Mouse (Mus musculus) layer of hippocampus, postnatal 10 days (tissue): Measurements from ENCODE around the gene Gzmb. TPM values are rescaled to one million over a fixed set of nuclear protein-coding genes. Genes with fewer than 3 reads are reported as not detected.
"Not testable (repeated sequence)": the region's sequence is repeated elsewhere in the genome, so short reads cannot be mapped to it uniquely, and the experiment has no call there.

ENCODE experiments used
- DNase-seq, 2 experiments: peaks; one replicate each; pipeline ENCODE4 v3.0.0; 2021; ENCODE audit warnings: low spot score in 2 of 2
- long read RNA-seq: library from polyadenylated mRNA; stranded (forward); transcript quantifications from one replicate; pipeline ENCODE4 v2.0.0, GENCODE M21; 2023
- total RNA-seq, 2 experiments: library from RNA; stranded (reverse); gene quantifications; 2 replicates each; pipeline ENCODE4 v1.2.3; 2021

Gene Gzmb
- not detected for total RNA-seq
- long read RNA-seq, result 0 reads

DNA sequence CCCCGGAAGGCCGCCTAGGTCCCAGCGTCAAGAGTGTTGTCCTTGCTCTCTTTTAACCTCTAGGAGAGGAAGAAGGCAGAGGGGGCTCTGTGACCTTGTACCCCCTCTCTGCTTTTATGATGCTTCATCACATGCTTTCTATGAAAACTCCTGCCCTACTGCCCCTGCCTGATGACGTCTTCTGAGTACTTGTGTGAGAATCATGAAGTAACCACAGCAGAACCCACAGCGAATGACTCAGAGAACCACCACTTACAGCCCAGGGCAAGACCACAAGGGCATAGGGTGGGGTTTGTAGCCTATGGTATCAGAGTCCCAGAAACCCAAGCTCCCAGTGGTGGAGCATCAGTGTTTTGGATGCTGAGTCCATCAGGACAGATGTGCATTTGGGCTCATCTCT, at the start of gene Gzmb:
Gzmb (minus strand) TSS at position 108 of the 400 bp plus-strand sequence.
- DNase-seq, result no peak

DNA sequence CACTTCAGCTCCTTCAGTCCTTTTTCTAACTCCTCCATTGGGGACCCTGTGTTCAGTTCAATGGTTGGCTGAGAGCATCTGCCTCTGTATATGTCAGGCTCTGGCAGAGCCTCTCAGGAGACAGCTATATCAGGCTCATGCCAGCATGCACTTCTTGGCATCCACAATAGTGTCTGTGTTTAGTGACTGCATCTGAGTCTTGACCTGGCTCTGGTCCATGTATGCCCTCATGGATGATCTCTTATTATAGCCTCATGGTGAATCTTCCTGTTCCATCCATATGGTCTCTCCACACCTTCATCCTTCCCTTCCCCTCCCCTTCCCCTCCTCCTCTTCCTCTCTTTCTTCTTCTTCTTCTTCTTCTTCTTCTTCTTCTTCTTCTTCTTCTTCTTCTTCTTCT, 49.7 kb upstream of the Gzmb start:
- DNase-seq, result not testable (repeated sequence)

DNA sequence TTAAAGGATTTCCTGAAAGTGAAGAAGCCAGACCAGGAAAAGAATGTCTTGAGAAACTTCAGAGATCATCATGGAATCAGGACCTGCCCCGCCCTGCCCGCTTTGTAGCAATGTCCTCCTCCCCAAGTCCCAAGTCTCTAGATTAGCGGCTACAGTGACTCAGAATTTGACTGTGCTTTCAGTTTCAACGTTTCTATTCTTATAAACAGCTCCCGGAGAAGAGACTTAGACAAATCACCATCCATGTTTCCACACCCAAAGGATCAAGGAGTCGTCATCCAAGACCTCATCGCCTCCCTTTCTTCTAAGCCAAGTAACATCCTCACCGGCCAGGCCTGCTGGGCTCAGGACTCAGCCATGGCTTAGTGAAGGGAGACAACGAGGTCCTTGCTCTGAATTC, 48.2 kb upstream of the Gzmb start:
- DNase-seq, result no peak

DNA sequence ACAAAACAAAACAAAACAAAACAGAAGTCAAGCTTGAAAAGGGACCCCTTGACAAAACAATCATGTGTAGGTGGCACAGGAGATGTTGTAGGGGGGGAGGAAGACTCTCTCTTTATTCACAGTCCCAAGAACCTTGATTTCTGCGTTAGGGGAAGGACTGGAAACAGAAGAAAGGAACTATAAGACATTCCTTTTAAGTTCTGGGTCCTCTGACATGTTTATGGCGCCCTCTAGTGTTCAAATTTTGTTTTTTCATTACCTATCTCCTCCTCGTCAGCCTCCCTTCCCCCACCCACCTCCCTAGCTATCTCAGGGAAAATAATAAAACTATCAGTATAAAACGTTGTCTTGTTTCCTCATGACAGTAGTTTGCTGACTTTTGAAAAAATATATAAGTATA, 42.1 kb upstream of the Gzmb start:
- DNase-seq, result no peak

DNA sequence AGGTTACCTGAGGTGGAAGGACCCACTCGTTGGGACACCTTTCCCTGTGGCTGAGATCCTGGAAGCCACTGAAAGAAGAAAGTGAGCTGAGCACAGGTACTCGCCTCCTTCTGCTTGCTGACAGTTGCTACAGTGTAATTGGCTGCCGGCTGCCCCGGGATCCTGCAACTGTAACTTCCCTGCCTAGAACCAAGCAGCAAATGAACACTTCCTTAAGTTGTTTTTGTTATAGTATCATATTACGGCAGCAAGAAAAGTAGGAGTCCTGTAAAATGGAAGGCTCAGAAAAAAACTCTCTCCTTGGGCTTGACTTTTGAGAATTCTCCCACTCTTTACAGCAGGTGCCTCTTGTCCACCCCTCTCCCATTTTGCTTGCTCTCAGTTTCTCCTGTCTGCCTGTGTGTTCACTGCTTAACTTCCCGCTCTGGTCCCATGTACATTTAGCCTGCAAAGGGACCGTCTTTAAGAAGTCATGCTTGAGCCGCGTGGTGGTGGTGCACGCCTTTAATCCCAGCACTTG, 41.5 kb upstream of the Gzmb start:
- no peak for DNase-seq

DNA sequence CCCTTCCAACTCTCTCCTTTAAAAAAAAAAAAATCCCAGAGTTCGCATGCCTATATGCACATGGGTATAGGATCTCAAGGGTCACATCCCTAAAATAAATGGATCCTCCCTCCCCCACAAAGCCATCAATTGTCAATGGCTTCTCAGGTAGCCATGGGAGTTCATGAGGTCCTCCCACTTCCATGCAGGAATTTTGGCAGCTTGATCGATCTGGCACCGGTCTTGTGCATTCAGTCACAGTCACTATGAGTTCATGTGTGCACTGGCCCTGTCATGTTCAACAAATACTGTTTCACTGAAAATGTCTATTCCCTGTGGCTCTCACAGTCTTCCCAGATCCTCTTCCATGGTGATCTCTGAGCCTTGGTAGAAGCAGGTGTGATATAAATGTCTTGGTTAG, 40.0 kb upstream of the Gzmb start:
- DNase-seq, result no peak

DNA sequence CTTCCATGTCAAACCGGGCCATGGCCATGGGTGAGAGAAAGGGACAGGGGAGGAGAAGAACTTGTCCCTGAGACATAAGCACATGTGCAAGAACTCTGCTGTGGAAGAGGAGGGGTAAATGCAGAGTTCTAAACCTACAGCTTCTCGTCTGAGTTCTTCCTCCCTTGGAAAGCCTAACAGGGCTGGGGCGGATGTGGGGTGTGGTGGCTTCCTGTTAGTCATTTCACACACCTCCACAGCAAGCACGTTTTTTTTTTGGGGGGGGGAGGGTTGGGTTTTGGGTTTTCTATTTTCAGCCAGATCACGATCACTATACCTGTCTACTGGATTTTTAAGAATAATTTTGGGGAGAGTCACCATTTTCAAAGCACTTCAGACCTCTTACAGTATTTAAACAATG, 34.7 kb upstream of the Gzmb start:
- no peak for DNase-seq

DNA sequence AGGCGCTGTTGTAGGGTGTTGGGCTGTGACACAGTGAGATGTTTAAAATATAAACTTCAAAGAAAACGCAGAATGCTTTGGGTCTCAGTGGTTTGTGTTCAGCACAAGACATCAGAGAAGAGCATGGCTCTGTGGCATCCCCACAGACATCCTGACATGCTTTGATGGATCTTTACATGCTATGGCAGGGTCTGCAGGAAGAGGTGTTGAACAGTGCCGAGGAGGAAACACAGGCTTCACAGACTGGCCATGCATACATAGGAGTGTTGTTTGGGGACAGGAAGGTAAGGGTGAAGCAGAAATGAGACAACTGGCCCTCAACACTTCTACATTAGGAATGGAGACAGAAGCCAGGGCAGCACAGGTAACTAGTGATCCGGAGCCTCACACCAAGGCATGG, 34.0 kb upstream of the Gzmb start:
- no peak for DNase-seq

DNA sequence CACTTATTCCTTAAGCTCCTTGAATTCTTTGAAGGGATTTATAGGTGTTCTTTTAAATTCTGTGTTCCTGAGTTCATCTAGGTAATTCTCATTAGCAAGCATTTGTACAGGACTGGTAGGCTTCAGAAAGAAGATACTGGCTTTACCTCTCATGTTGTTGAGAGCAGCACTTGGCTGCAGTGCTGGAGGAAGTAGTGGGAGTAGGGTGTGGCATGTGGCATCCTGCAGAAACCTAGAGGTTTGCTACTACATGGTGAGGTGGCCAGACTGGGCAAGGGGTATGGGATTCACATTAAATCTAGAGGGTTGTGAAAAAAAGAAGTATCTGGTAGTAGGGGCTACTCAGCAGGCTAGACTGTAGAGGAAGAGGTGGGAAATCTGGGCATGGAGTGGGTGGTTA, 31.1 kb upstream of the Gzmb start:
- no peak for DNase-seq

DNA sequence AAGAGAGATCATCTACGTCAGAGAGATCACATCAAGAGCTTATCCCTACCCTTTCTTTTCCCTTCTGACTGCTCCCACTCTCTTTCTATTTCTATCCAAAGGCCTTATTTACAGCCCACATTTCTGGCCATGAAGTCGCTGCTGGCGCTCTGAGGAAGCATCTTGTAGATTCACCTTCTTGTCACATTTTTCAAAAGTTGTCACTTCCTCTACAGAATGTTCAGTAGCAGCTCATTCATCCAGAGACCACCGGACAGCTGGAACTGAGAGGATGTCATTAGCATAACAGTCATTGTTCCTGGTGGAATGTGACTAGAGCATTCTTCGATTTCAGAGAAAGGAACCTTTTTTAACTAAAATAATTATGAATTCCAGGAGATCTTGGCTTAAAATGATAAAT, 26.6 kb upstream of the Gzmb start:
- DNase-seq, result no peak

DNA sequence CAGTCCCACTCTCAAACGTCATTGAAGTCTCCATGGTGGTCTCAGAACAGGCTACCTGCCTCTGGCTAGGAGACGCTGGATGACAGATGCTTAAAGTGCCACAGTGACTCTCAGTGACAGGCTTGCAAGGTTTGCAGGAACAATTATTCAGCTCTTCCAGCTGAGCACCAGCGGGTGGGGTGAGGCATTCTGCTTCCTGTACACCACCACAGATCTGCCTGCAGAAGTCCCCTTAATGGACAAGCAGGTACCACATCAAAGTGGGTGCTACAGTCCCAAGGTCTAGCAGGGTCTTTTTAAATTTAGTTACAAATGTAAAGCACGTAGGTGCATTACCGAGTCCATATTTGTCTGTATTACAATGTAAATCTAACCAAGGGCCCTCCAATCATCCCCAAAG, 25.7 kb upstream of the Gzmb start:
- DNase-seq, result no peak

DNA sequence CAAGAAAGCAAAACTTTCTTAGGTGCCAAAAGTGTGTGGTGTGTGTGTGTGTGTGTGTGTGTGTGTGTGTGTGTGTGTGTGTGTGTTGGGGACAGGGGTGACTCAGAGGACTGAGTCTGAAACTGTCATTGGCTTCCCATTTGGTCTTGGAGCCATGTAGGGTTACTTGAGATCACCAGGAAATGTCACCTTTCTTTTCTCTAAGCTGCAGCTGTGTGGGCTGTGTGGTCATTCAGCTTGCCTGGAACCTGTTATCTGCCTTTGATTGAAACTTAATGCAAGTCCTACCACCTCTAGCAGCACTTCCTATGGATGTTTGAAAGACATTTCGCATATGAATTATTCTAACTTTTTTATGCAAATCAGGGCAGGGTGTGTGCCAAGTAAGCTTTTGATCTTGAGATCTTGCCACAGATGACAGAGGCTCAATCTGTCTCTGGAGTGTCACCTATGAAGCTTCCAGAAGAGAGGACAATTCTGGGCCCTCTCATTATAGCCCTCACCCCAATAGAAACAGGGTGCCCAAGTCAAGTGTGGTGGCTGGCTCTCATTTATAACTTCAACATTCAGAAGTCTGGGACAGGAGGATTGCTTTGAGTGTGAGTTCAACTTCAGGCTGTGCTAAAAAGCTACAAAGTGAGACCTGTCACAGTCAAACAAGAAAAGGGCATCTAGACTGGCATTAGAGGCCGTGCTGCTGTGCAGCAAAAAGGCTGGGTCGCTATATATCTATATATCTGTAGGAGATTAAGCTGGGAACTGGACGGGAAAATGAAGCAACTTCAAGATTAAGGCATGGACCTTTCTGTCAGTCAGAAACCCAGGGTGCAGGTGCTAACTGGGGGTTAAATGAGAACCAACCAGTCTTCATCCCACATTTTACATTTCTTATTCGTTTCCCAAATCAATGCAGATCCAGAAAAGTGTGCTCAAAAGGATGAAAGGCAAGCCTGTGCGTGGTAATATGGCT, 22.6 kb upstream of the Gzmb start:
- DNase-seq, result no peak

DNA sequence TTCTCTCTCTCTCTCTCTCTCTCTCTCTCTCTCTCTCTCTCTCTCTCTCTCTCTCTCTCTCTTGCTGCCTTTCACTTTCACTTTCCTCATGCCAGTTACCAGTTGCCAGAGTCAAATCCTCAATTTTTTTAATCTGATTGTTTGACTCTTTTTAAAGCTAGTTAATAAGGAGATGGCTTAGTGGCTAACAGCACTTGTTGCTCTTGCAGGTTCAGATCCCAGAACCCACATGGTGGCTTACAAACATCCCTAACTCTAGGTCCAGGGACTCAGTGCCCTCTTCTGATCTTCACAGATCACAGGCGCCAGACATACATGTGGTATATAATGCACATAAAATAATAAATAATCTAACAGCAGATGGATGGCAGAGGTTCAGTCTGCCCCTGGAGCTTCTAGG, 21.8 kb upstream of the Gzmb start:
- DNase-seq, result no peak

DNA sequence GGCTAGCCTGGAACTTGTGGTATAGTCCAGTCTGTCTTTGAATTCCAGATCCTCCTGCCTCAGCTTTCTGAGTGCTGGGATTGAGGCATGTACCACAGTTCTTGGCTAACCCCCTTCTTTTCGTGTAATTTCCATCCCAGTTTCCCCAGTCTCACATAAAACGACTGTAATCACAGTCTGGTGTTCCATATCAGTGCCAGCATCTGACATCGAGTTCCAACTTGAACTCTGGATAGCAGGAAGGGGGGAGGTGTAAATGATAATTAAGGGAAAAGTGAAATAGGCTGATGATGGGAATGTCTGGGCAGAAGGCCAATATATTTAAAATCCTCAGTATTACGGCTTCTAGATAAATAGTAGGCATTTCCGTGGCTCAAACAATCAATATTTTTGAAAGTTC, 19.0 kb upstream of the Gzmb start:
- DNase-seq, result no peak

DNA sequence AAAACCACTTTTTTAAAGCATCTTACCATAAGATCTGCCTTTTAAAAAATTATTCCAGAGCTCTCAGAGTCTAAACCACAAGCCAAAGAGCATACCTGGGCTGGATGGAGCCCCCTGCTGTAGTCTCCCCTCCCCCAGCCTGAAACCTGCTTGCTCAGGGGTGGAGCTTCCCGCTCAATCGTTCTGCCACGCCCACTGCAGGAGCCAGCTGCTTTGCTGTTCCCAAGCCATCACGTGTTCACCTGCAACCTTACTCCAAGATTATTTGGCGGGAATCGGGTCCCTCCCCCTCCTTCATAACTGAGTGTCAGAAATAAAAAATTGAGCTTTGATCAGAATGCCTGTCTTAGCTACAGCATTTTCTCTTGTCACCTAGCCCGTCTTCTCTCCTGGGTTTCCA, 16.6 kb upstream of the Gzmb start:
- DNase-seq, result not testable (repeated sequence)

DNA sequence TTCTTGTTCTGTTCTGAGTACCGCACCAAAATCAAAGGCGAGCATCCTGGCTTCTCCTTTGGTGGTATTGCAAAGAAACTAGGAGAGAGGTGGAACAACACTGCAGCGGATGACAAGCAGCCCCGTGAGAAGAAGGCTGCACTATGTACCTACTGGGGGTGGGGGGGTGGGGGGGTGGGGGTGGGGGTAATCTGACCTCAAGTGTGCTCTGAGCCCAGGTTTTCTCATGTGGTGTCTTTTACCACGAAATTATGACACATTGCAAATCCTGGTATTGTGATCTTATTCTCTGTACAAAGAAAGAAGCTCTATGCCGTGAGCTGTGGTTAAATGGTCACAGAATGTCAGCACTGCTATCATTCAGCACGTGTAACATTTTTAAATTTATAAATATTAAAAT, 14.0 kb upstream of the Gzmb start:
- DNase-seq, result not testable (repeated sequence)

DNA sequence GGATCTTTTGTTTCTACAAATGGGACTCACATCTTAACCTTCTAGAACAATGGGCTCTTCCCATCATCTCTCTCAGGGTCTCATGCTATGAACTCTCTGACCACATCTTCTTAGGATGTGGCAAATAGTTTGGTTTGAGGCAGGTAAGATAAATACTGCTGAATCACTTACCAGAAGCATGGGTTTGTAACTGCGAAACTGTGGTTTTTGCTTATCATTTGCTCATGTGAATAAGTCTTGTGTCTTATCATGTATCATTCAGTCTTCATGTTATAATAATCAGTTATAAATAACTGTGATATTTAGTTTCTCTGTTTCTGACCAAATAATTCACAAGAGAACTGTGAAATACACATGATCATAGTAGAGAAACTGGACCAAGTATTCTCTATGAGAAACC, 4.0 kb upstream of the Gzmb start:
- no peak for DNase-seq

DNA sequence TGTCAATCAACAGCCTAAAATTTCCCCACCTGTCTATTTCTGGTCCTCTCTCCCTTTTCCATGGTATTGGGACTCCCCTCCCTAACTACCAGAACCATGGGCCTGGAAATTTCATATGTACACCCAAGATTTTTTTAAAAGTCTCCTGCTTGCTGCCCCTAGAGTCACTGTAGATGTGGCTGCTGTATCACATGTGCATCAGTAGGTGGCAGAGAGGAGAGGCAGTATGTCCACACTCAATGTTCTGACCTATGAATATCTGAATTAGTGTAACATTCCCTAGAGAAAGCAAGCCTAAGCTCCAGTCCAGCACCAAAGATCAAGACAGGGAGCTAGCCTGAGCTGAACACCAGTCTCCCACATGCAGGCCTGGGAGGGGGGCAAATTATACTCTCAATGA, 21.7 kb downstream of the Gzmb start:
- no peak for DNase-seq

DNA sequence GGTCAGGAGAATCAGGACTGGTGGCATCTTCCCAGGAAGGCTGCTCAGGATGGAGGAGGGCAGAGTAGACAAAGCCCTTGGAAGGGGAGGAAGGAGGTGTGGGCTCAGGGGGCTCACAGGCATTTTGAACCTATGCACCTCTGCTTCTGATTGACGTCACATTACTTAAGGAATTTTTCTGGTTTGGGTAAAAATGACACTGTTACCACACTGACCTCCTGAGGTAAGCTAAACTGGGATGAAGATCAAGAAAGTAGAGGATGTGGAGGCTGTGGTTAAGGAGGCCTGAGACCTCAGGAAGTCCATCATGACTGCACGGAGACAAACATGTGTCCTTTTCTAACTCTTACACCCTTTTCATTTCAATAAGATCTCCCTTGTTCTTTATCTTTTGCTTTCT, 27.5 kb downstream of the Gzmb start, which contains the start of gene Gzmc:
Gzmc (minus strand) TSS at position 101 of the 400 bp plus-strand sequence.
- DNase-seq, result no peak

DNA sequence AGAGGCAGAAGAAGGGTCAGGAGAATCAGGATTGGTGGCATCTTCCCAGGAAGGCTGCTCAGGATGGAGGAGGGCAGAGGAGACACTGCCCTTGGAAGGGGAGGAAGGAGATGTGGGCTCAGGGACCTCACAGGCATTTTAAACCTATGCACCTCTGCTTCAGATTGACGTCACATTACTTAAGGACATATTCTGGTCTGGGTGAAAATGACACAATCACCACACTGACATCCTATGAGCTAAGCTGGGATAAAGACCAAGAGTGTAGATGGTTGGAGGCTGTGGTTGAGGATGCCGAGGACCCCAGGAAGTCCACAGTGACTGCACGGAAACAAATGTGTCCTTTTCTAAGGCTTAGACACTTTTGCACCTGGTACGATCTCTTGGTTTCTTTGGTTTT, 50.7 kb downstream of the Gzmb start, which contains the start of gene Gzmf:
Gzmf (minus strand) TSS at position 101 of the 400 bp plus-strand sequence.
- no peak for DNase-seq
